Mouse (Mus musculus): ENCODE data around the gene Nhej1.

DNA sequence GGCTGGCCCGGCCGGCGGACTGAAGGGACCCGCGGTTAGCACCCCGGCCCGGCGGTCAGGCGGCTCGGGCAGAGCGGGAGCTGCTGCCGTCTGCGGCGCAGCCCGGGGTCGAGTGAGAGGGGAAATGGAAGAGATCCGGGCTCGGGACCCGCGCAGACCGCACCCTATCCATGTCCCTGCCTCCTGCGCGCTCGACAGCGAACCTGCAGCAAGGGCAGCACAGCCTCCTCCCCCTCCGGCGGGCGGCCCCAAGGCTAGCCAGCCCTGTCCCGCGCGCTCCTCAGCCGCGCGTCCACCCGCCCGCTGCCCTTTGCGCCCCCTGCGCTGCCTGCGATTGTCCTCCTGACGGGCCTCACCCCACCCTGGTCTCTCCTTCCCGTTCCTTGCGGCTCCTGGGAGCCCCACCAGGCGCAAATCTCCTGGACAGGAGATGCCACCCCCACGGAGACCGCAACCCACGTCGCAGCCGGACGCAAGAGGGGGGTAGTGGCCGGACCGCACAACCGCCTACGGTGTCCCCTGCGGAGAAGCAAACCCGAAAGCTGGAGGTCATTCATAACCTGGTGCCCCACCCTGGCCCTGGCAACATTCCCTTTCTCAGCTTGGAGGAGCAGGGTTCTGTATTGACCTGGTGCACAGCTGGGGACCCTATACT is 173.3 kb downstream of the Nhej1 start, which contains the start of gene Ihh:
- TF ChIP-seq TAL1 (conservative IDR thresholded peaks at IDR 0.05; ENCODE audit: low read depth, low read length) (no peak), CTCF (IDR thresholded peaks at IDR 0.05; ENCODE audit: low read depth, low read length) (no peak), GATA1 (IDR thresholded peaks at IDR 0.05; ENCODE audit: borderline replicate concordance, low read length) (no peak)

Measured in G1E (cell line).